Mouse (Mus musculus): ENCODE data around the gene Stxbp6. TPM values are rescaled to one million over a fixed set of nuclear protein-coding genes. Genes with fewer than 3 reads are reported as not detected.
"Not testable (repeated sequence)": the region's sequence is repeated elsewhere in the genome, so short reads cannot be mapped to it uniquely, and the experiment has no call there.

The Stxbp6 gene
- 10 to 100 TPM; 83.9 to 91.9 TPM for total RNA-seq (2021)
- long read RNA-seq, full-length matches to known transcripts, result 44 of 59 reads
- long read RNA-seq, partial matches to known transcripts, result 7 of 59 reads
- long read RNA-seq, other reads (novel, unspliced or antisense), result 8 of 59 reads

DNA sequence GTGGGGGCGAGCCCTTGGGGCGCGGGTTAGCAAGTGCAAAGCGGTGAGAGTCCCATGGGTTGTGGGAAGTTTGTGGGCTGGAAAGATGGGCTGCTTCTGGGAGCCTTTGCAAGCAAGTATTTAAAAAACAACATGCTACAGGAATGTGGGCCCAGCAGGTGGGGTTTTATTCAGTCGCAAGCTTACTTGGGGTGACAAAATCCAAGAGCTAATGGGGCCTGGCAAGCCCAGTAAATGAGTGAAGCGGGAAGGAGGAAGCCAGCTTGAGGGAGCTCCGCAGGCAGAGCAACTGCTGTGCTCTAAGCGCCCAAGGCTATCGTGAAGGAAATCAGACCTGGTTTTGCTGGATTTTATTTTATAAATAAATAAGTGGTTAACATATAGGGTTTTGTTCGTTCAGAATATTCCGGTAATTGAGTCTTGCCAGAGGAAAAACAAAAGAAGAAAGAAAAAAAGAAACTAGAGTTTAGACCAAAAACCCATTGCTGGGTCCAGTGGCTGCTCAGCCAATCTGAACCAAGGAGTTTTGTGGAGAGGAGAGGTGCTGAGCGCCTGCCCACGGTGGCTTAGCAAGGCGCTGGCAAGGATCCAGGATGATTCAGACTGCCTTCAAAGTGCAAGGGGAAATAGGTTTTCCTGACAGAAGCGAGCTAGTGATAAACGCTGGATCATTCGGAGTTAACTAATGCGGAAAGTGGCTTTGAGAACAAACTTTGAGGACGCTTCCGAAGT is at the start of gene Stxbp6:
TSS of gene Stxbp6 (minus strand) at position 99 of the 732 bp plus-strand sequence.
- DNase-seq (ENCODE audit: low spot score in 2 of 2), result peak; percentile 30 to 61

DNA sequence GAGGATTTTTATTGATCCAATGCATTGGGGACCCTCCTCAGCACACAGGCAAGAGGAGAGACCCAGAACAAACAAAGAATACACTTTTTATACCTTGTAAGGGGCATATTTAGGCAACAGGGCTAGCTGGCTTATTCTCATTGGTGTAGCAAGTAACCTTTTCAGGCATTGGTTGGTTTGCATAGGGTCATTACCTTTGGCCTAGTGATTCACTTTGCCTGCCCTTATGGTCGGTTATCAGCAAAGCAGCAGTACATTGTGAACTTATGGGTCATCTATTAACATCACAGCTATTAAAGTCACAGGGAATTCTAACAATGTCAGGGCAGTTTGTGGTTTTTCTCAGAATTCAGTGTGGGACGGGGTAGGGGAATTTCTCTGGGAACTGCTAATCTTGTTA is 28.4 kb upstream of the Stxbp6 start:
- DNase-seq (ENCODE audit: low spot score in 2 of 2), result not testable (repeated sequence)

DNA sequence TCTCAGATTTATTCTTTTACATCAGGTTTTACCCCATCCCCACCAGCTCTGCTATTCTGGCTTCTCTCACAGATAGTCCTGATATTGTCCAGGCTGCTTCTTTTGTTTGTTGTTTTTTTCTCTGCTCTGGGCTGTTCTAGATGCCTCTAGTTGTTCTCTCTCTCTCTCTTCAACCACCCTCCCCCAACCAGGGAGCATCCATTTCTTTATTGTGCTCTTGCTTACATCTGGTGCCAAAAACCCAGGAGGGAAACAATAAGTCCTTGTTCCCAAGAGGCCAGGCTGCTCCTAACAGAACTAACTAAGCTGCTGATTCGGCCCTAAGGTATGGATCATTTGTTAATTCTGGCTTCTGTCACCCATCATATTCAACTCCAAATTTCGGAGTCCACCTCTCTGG is 19.2 kb upstream of the Stxbp6 start:
- peak in 1 of 2 experiments; percentile 46 for DNase-seq (ENCODE audit: low spot score in 2 of 2)

DNA sequence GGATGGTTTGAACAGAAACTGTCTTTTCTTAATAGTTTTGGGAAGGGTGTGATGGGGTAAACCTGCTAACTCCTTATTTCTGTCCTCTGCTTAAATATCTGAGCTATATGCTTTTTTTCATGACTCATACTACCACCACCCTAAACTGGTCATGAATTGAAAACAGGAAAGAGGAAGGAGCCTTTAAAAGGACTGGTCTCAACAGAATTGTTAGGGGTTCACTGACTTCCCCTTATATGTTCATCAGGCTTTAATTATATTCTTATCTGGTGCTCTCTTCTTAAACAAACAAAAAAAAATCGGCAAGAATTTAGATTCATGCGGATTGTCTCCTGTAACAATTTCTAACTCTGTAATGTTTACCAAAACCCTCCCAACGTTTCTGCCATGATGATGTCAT is 17.9 kb upstream of the Stxbp6 start:
- no peak for DNase-seq (ENCODE audit: low spot score in 2 of 2)

DNA sequence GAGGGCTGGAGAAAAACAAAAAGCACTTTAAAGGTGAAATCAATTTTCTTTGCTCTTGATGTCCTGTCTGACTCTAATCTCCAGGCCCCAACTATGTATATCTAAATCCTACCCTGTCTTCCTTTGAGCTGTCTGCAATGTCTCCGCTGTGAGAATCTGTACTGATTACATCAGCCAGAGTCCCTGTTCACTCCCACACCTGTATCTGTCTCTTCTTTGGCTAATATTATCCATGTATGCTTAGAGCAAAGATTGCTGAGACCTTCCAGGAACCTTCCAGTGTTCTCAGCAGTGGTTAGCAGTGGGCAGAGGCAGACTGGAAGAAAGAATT is 8.6 kb upstream of the Stxbp6 start:
- no peak for DNase-seq (ENCODE audit: low spot score in 2 of 2)

DNA sequence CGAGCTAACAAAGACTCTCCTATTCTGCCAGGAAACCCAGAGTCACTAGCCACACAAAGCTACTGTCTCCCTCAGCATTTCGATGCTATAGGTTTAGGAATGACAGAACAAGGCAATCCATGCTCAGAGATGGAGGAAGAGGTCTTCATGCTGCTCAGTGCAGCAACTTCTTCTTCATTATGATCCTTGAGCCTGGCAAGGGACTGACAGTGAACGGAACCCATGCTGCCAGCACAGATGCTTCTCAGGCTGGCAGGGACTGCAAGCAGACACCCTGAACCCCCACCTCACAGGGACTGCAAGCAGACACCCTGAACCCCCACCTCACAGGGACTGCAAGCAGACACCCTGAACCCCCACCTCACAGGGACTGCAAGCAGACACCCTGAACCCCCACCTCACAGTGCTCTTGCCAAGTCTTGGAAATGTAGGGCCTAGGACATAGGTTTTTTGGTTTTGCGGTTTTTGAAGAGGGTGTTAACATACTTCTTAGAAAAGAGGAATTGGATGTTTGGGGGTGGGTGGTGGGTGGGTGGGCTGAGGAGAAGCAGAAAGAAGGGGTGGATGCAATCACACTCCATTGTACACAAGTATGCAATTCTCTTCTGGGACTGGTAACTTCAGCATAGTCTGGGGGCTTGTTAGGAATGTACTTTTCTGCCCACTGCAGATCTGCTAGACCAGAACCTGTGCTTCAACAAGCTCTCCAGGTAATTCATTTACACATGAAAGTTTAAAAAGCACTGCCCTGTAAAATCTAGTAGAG is 8.1 kb upstream of the Stxbp6 start:
- no peak for DNase-seq (ENCODE audit: low spot score in 2 of 2)

DNA sequence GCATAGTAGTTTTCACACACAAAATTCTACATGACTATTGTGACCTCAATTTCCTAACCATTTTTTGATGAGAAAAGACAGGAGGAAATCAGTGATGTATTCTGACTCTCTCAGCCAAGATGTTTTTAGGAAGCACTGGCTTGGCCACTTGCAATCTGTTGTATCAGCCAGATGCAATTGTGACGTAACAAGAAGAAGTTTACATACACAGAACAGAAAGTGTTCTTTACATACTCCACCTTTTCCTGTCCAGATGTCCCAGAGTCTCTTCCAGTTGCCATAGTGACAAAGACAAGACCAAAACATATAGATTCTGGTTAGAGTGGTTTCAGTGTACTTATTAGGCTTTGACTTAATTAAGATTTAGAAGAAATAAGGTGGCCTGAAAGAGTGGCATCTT is 7.1 kb upstream of the Stxbp6 start:
- DNase-seq (ENCODE audit: low spot score in 2 of 2), result no peak

DNA sequence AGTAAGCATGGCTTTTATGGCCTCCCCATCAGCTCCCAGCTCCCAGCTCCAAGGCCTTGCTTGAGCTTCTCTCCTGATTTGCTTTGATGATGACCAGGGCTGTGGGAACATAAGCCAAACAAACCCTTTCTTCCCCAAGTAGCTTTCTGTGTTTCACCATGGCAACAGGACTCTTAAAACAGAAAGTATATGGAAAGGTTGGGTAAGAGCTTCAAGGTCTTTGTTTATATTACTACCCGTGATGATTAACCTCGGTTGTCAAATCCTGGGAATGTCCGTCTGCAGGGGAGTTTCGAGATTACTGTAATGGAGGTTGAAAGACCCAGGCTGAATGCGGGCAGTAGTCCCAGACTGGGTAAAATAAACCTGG is 6.2 kb upstream of the Stxbp6 start:
- no peak for DNase-seq (ENCODE audit: low spot score in 2 of 2)

DNA sequence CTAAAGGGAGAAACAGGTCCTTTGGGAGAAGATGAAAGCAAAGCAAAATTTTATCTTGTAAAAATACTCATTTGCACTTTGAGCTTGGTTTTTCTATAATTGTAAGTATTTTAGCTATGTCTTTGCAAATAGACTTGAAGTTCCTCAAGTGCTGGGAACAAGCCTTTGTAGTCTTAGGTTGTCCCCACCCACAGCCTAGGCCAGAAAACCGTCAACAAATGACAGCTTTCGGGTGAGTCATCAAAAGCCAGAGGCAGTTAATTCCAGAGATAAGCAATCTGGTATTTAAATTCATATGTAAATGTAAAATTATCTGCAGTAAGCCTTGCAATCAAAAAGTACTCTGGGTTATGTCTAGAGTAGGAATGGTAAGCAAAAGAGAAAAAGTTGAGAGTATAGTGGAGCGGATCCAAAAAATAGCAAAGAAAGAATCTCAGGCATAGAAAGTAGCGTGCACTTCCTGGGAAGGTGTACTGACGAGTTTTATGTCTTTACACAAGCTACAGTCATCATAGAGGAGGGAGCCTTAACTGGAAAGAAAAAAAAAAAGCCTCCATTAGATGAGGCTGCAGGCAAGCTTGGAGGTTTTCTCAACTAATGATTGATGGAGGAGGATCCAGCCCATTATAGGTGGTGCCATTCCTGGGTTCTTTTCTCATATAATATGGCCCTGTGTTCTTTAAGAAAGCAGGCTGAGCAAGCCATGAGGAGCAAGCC is 5.7 kb upstream of the Stxbp6 start:
- no peak for DNase-seq (ENCODE audit: low spot score in 2 of 2)

DNA sequence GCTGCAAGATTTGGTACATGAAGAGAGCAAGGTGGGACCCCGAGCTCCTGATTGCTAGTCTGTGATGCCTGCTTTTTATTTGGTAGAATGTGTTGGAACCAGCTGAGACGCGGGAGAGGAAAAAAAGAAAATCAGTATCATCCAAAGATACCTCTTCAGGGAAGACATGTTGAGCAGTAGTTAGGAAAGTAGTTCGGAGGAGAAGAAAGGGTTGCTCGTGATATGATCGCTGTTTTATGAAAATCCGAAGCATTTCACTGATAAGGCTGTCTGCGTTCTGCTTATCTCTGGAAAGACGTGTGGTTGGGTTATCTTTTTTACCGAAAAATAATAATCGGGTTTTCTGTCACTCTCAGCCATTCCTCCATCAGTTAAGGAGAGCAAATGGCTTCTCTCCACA is 1.1 kb upstream of the Stxbp6 start:
- no peak for DNase-seq (ENCODE audit: low spot score in 2 of 2)

DNA sequence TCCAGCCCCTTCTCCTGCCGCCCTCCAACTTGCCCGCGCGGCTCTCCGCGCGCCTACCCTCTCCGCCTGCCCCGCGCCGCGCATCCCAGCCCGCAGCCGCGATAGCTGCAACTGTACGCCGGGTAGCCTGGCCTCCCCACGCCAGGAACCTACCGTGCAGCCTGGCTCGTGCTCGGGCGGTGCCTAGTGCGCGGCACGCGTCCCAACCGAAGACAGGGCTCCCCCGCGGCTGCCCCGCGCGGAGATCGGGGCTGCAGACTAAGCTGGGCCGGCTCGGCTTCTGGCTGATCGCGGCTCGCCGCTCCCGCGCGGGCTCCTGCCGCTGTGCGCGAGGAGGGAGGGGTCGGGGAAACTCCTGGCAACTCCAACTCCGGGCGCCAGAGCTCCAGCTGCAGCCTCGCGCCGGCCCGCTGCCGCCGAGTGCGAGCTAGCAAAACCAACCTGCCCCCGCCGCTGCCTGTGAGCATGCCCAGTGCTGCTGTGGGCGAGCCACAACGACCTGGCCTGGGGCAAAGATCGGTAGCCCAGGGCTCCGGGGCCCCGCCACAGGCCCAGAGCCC is 387 bp downstream of the Stxbp6 start:
- DNase-seq (ENCODE audit: low spot score in 2 of 2), result peak; percentile 72 to 84

DNA sequence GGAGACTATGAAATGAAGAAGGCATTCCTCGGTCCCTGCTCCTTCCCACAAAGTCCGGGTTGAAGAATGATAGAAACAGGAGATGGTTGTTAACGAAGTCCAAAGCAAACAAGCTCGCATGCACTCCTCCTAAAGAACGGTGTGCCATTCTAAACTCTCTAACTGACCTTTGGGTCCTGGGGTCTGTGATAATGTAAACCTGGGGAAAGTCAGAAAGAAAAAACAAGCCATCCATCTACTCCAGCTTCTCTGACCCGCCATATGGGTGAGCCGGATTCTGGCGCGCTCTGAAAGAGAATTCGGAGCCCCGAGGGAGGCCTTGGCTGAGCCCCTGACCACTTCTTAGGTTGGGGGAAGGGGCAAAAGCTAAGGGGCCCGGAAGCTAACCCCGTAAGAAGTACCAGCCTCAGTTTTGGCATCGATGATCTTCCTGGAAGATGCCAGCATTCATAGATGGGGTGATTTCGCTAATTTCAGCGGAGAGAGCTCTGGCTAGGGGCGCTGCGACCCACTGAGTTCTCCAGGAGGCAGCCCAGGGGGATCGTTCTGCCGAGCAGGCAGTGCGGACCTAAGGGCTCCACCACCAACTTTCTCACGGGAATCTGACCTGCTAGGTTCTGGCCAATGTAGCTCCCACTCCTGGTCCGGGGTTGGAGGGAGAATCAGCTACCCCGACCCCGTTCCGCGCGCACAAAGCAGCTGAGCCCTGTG is 1.0 kb downstream of the Stxbp6 start:
- DNase-seq (ENCODE audit: low spot score in 2 of 2), result peak in 1 of 2 experiments; percentile 40

DNA sequence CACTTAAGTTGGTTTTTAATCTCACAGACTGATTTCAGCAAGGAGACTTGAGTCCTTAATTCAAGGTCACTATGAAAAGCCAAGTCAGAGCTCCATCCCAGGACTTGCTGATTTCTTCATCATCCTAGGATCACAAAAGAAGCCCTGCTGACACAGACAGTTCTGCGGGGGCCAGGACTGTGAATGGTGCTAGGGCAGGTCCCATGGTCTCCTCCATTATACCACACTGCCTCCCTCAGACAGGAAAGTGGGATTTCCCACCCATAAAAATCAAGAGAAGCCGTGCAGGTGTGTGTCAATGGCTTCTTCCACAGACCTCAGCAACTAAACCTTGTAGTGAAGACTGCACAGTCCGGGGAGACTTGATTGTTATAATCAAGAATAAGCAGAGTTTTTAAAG is 2.3 kb downstream of the Stxbp6 start:
- DNase-seq (ENCODE audit: low spot score in 2 of 2), result peak in 1 of 2 experiments; percentile 39

DNA sequence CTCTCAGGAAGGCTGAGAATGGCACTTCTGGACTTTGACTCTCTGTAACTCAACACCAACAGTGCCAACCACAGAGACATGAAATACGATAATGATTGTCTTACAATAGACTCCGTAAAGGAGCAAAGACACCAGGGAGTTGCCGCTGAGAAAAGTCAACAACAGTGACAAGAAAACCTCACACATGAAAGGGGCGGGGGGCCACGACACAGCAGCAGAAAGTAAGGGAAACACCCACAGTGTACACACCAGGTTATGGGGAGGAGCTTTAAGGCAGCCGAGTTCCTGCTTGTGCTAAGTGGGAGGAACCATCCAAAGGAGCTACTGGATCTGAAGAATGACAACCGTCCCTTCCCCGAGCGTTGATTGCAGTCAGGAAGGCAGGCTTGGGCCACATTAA is 4.3 kb downstream of the Stxbp6 start:
- DNase-seq (ENCODE audit: low spot score in 2 of 2), result no peak

DNA sequence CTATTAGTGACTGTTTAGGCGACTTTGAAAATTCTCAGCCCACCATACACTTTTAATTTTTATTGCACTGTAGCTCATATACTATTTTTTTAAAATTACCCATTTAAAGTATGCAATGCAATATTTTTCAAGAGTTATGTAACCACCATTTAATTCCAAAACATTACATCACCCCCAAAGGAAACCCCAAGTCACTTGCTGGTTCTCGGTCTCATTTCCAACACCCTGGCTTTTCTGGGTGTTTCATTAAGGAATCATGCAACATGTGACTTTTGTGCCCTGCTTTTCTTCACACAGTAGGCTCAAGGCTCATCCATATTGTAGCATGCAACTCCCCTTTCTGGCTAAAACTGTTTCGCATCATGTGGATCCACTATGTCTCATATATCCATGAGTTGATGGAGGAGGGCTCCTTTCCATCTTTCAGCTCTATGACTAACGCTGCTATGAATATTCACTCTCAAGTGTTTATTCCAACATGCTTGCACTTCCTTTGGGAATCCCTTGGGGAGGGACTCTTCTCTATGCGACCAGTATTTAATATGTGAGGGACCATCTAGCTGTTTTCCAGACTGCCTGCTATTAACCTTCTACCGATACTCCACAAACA is 6.3 kb downstream of the Stxbp6 start:
- no peak for DNase-seq (ENCODE audit: low spot score in 2 of 2)

DNA sequence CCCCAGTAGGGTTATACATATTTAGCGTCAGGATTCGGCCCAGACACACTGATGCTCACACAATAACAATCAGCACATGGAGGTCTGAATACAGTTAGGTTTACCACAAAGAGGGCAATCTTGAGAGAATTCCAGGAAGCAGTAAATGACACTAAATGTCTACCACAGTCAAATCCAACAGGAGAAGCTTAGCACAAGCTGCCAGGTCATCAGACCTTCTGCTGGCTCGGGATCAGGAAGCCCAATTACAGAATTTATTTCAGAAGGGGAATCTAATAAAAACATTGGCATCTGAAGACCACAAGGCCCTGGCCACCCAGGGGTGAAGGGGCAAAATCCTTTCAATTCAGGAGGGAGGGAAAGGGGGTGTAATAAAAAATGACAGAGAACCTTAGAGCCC is 6.8 kb downstream of the Stxbp6 start:
- DNase-seq (ENCODE audit: low spot score in 2 of 2), result no peak

DNA sequence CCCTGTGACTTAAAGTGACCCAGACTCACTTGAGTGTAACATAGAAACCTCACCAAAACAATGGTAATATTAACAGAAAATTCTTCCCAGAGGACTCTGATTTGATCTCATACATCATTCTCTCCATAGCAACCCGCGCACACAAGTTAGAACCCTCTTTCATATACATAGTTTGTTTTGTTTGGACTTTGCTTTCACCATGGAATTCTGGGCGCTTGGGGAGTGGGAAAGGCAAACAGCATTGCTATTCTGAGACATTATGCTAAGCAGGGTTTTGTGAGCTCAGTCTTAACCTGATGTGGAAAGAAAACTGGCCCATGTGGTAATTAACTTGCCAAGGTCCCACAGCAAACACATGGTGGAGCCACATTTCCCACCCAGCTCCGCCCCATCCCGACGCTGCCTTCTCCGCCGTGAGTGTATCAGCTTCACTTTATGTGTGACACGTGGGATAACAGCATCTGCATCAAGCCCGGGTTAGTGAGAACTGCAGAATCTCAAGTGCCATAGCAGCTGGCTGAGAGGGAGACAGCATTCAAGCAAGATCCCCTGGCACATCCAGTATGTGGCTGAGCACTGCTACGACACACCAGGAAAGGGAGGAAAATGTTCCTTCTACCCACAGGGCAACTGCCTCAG is 7.3 kb downstream of the Stxbp6 start:
- no peak for DNase-seq (ENCODE audit: low spot score in 2 of 2)

DNA sequence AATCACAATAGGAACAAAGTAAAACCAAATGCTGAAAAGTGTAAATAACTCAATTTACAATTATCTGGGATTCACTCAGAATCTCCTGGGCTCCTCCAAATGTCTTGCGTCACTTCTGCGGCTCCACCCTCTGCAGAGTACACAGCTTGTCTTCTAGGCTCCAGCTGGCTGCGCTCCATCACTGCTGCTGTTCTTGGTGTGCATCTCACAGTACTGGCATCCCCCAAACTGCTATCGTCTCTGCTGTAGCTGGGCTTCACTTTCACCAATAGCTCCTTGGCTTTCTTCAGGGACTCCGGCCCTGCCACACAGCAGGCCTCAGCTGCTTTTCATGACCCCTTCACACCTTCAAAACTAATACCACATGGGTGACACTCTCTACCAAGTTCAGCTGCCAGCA is 10.9 kb downstream of the Stxbp6 start:
- DNase-seq (ENCODE audit: low spot score in 2 of 2), result peak in 1 of 2 experiments; percentile 41

DNA sequence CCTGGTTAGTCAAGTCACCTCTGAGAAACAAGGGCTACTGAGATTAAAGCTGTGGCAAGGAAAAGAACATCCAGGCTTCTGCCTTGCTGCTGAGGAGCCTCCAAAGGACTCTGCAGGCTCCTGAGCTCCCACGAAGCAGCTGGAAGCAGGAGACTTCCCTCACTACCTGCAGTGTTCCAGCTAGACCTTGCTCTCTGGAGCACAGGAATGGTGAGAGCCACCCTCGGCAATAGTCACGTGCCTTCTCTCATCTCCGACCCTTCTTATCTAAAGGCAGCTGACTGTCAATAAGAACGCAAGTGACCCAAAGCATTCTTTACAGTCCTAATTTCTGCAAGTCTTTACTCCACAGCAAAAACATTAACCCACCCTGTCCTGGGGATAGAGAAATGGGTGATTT is 13.2 kb downstream of the Stxbp6 start:
- no peak for DNase-seq (ENCODE audit: low spot score in 2 of 2)

DNA sequence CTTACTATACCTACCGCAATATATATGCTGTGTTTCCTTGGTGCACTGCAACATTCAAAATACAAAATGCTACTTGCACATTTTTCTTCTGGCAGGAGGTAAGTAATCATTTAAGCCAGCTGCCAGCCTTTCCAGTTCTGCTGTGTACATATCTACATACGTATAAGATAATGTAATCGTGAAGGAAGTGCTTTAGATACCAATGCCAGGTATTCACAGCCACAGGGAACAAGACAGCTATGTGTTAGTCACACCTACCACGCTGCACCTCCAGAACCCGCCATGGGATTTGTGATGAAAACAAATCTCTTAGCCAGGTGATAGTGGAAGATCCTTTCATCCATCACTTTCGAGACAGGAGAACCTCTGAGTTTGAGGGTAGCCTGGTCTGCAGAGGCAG is 13.7 kb downstream of the Stxbp6 start:
- DNase-seq (ENCODE audit: low spot score in 2 of 2), result no peak
